Mouse (Mus musculus) erythroblast, embryonic 14.5 days (primary cell): ENCODE data around the gene Gm2001.
"Not testable (repeated sequence)": the region's sequence is repeated elsewhere in the genome, so short reads cannot be mapped to it uniquely, and the experiment has no call there.

ENCODE experiments used
- GATA1 ChIP-seq: IDR thresholded peaks from 2 replicates; pipeline ENCODE4 v1.6.1; 2012; ENCODE audit warnings: low read length, inconsistent platforms, mixed read lengths
- TAL1 ChIP-seq: IDR thresholded peaks from 3 replicates; pipeline ENCODE4 v1.6.1; 2012; ENCODE audit warnings: low read length, inconsistent platforms, mixed read lengths

GRCm38 (mm10) chr12:87842239-87842638 lies at the start of gene Gm2001:
- TF ChIP-seq GATA1, TAL1: not testable (repeated sequence)
